Mouse (Mus musculus): ENCODE results near the gene Osbpl7.

DNA sequence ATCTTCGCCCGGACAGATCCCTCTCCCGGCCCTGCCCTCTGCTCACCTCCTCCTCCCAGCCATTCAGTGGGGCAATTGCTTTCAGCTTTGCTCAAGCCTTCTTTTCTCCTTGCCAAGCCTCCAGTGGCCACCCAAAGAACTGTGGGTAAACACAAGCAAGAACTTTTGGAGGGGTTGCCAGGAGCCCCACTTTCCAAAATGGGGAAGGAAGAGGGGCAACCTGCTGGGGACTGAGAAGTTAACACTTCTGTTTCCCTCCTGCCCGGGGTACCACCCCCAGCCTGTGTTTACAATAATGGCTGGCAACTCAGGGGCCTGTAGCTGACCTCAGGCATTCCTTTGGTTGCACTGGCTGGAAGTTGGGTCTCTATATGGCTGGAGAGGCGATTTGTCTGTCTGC, 47.3 kb upstream of the Osbpl7 start:
- no peak for TF ChIP-seq GATA1 (IDR thresholded peaks at IDR 0.05; ENCODE audit: borderline replicate concordance, low read length)
- TF ChIP-seq FLI1 (IDR thresholded peaks at IDR 0.05; ENCODE audit: low read length): no peak
